Mouse (Mus musculus) embryonic fibroblast, embryonic 13.5 days (primary cell): ENCODE measurements around the gene Otud1. TPM values are rescaled to one million over a fixed set of nuclear protein-coding genes. Genes with fewer than 3 reads are reported as not detected.

Source experiments
- H3K27ac ChIP-seq: 2 replicates; pipeline ENCODE4 v1.5.1; 2012; ENCODE audit warnings: low read length, control low read depth, inconsistent platforms; ENCODE audit not compliant: insufficient read depth
- H3K4me1 ChIP-seq: 2 replicates; pipeline ENCODE4 v1.6.1; 2011; ENCODE audit warnings: low read length; ENCODE audit not compliant: control insufficient read depth, insufficient read depth
- H3K4me3 ChIP-seq: 2 replicates; pipeline ENCODE4 v1.5.1; 2011; ENCODE audit warnings: mild to moderate bottlenecking, control low read depth, low read length; ENCODE audit not compliant: insufficient read depth
- CTCF ChIP-seq: IDR thresholded peaks from 2 replicates; pipeline ENCODE4 v1.5.1; 2011; ENCODE audit warnings: mild to moderate bottlenecking, control low read depth, low read length, moderate library complexity, borderline replicate concordance; ENCODE audit not compliant: insufficient read depth
- POLR2A ChIP-seq: IDR thresholded peaks from 2 replicates; pipeline ENCODE4 v1.6.1; 2011; ENCODE audit warnings: low read depth, mild to moderate bottlenecking, control low read depth, low read length, moderate library complexity
- polyA plus RNA-seq: library from polyadenylated mRNA; stranded (reverse); fragments of >200 nt; gene quantifications from 2 replicates; pipeline ENCODE4 v1.2.4, GENCODE M21; 2011; ENCODE audit warnings: low read depth; ENCODE audit not compliant: missing spikeins, insufficient read length

The Otud1 gene
- polyA plus RNA-seq, 1 experiment = 3.3 TPM

- TF ChIP-seq POLR2A (no peak), CTCF (no peak)
- no peak overlapping the region for H3K4me3 ChIP-seq
- peaks cover 5% of the 10 kb centered on the region; the same call in 1 of the 2 replicates for H3K4me1 ChIP-seq
- H3K27ac ChIP-seq = no peak overlapping the region
Measured at GRCm38 (mm10) chr2:19704272-19704671, 46.7 kb downstream of the Otud1 start.

- H3K4me3 ChIP-seq = no peak overlapping the region
- TF ChIP-seq CTCF = no peak
- peaks cover 5% of the 10 kb centered on the region; the same call in 1 of the 2 replicates for H3K4me1 ChIP-seq
- no peak overlapping the region for H3K27ac ChIP-seq
Measured at GRCm38 (mm10) chr2:19706886-19707285, 49.3 kb downstream of the Otud1 start.

Other genes with a start within 250 kb of the Otud1 start
- gene Ptf1a, start 212.1 kb upstream of the Otud1 start, polyA plus RNA-seq = not detected in 2 replicates
- gene 4921504E06Rik, start 103.8 kb upstream of the Otud1 start, polyA plus RNA-seq = not detected in 2 replicates